28 mouse cellular contexts compared by ENCODE assay signal in genomic region chr2:163539321-163540040, GRCm38 (mm10). TPM values are rescaled to one million over a fixed set of nuclear protein-coding genes. Genes with fewer than 3 reads are reported as not detected.
DNase-seq lines count a peak whose midpoint lies in the region; ATAC-seq and TF ChIP-seq lines count a peak whose summit lies in the region.
"Had no signal": no experiment of that assay in that cellular context is flagged by ENCODE, and none has a peak within 500 bp of the region (broad histone marks: within the 10 kb centered on the region; RNA-seq: fewer than 3 reads in every experiment).

No protein-coding gene starts in this region.

- no peak overlapping the region for H3K4me2 ChIP-seq in heart, embryonic 11.5 days
- H3K4me2 ChIP-seq in liver, embryonic 14.5 days (ENCODE audit: low read depth): peak overlapping the region; percentile 8; the same call in 1 of the 2 replicates
- H3K4me2 ChIP-seq: lung, embryonic 14.5 days; stomach, embryonic 15.5 days had no signal

- H3K4me3 ChIP-seq in heart, embryonic 11.5 days (ENCODE audit: low read depth, low read length): no peak overlapping the region
- H3K4me3 ChIP-seq in liver, embryonic 14.5 days (ENCODE audit: insufficient read depth in 1 of 2, low read depth in 2 of 2, low read length in 2 of 2): no peak overlapping the region
- H3K4me3 ChIP-seq in left cerebral cortex, adult 2 months: no peak overlapping the region
- H3K4me3 ChIP-seq: embryonic facial prominence, embryonic 10.5 days; heart, adult 2 months; stomach, embryonic 15.5 days had no signal

- H3K36me3 ChIP-seq in heart, embryonic 11.5 days (ENCODE audit: control insufficient read depth, insufficient read depth, low read length): no peaks in the 10 kb centered on the region
- no peaks in the 10 kb centered on the region for H3K36me3 ChIP-seq in liver, embryonic 14.5 days (replicated peaks; ENCODE audit: control insufficient read depth, insufficient read depth, low read depth)
- H3K36me3 ChIP-seq: embryonic facial prominence, embryonic 10.5 days; stomach, embryonic 15.5 days had no signal

- H3K9ac ChIP-seq in heart, embryonic 11.5 days (ENCODE audit: low read depth, low read length): no peak overlapping the region
- no peak overlapping the region for H3K9ac ChIP-seq in liver, embryonic 14.5 days (replicated peaks)
- H3K9ac ChIP-seq: lung, embryonic 14.5 days; stomach, embryonic 15.5 days had no signal

- WGBS in heart, embryonic 11.5 days (ENCODE audit: insufficient replicate concordance): 66% methylated on average over 13 of the region's 13 CpGs
- WGBS in liver, embryonic 14.5 days (ENCODE audit: insufficient replicate concordance): 57% methylated on average over 13 of the region's 13 CpGs

- TF ChIP-seq EP300 in liver, embryonic 14.5 days (IDR thresholded peaks at IDR 0.05; ENCODE audit: low read depth): no peak

- H3K27me3 ChIP-seq in heart, embryonic 11.5 days (ENCODE audit: control insufficient read depth, insufficient read depth, low read length): peaks cover 11% of the 10 kb centered on the region
- H3K27me3 ChIP-seq in liver, embryonic 14.5 days (ENCODE audit: control insufficient read depth, insufficient read depth, low read length): no peaks in the 10 kb centered on the region
- H3K27me3 ChIP-seq: stomach, embryonic 15.5 days had no signal

- H3K4me1 ChIP-seq in heart, embryonic 11.5 days (ENCODE audit: control insufficient read depth, insufficient read depth, low read length): no peaks in the 10 kb centered on the region; the same call in 1 of the 2 replicates
- H3K4me1 ChIP-seq in liver, embryonic 14.5 days (replicated peaks; ENCODE audit: control insufficient read depth in 2 of 2, insufficient read depth in 2 of 2, low read length in 1 of 2): peaks cover 0 to 19% of the 10 kb centered on the region in 2 experiments; a peak in 3 of 4 replicates
- H3K4me1 ChIP-seq: stomach, embryonic 15.5 days had no signal

- no peak overlapping the region for H3K27ac ChIP-seq in heart, embryonic 11.5 days (ENCODE audit: low read depth, low read length)
- H3K27ac ChIP-seq in liver, embryonic 14.5 days: peak overlapping the region; percentile 1; the same call in 1 of the 2 replicates
- no peak overlapping the region for H3K27ac ChIP-seq in left cerebral cortex, adult 2 months
- H3K27ac ChIP-seq: embryonic facial prominence, embryonic 10.5 days; heart, adult 2 months had no signal

- intact Hi-C loops in left cerebral cortex, adult 2 months (cut with DNase I): loop anchor here (10.0 kb wide), 2 partner anchors 245 to 285 kb away; partner anchors contain the start of gene Ccn5

- no peak for TF ChIP-seq CTCF in liver, embryonic 14.5 days (IDR thresholded peaks at IDR 0.05; ENCODE audit: low read depth)
- TF ChIP-seq CTCF in left cerebral cortex, adult 2 months (IDR thresholded peaks at IDR 0.05): no peak

- peak; percentile 8 to 19 for DNase-seq in heart, adult 9 months (ENCODE audit: low spot score in 2 of 2)
- DNase-seq in NIH3T3 (ENCODE audit: low read depth): peak; percentile 16
- DNase-seq in kidney, postnatal 14 days: peak; percentile 43
- DNase-seq in liver, embryonic 14.5 days (ENCODE audit: low read depth in 3 of 3, low spot score in 3 of 3): no peak
- DNase-seq in right cerebral cortex, adult 18-20 months: no peak
- no peak for DNase-seq in cerebellum, postnatal 10 days
- no peak for DNase-seq in left cerebral cortex, adult 2 months (ENCODE audit: extremely low spot score in 1 of 2, low spot score in 2 of 2)
- DNase-seq: cerebellum, adult 18-20 months; layer of hippocampus, adult 9-11 months; lung, embryonic 14.5 days; lung, postnatal 4 days; right cerebral cortex, postnatal 25 days; thymus, adult 18-20 months had no signal

- no peaks in the 10 kb centered on the region for H3K9me3 ChIP-seq in heart, embryonic 11.5 days (replicated peaks; ENCODE audit: control insufficient read depth, low read length)
- H3K9me3 ChIP-seq in liver, embryonic 14.5 days (ENCODE audit: control insufficient read depth, low read length): no peaks in the 10 kb centered on the region
- H3K9me3 ChIP-seq: embryonic facial prominence, embryonic 10.5 days; stomach, embryonic 15.5 days had no signal

- no peak for ATAC-seq in heart, embryonic 11.5 days (replicated peaks; ENCODE audit: insufficient number of reproducible peaks, low FRiP score, low TSS enrichment)
- peak; percentile 56 for ATAC-seq in liver, embryonic 14.5 days (ENCODE audit: insufficient read depth)
- ATAC-seq: hindbrain, embryonic 16.5 days had no signal

RNA-seq across cellular contexts. Expression of gene Hnf4a, which starts 32.9 kb away (rescaled TPM):
- 0.04 and 0.56 TPM in 2 replicates for polyA plus RNA-seq in heart, embryonic 11.5 days (2014; fragmentation: Nextera tagmentation; extraction: Ambion mirVana)
- polyA plus RNA-seq in liver, embryonic 14.5 days (2012; rRNA removed): 22.9 and 23.2 TPM in 2 replicates
- 10.6 and 11.6 TPM in 2 replicates for polyA plus RNA-seq in liver, embryonic 14.5 days (2014; fragmentation: Nextera tagmentation; extraction: Ambion mirVana)
- total RNA-seq in left cerebral cortex, adult 2 months (2021): not detected
- total RNA-seq: CH12.LX; heart, adult 2 months; heart, postnatal 25 days; midbrain, postnatal 0 days; neutrophil, adult 5-6 weeks had no signal
- polyA plus RNA-seq: embryonic facial prominence, embryonic 10.5 days; forebrain, embryonic 11.5 days; heart, adult 2 months; hindbrain, embryonic 16.5 days; limb, embryonic 11.5 days; midbrain, postnatal 0 days had no signal

RNA-seq across cellular contexts. Expression of gene R3hdml, which starts 47.4 kb away (rescaled TPM):
- polyA plus RNA-seq in heart, embryonic 11.5 days (2014; fragmentation: Nextera tagmentation; extraction: Ambion mirVana): 0.27 TPM in 1 of 2 replicates, not detected in the other
- not detected in 2 replicates for polyA plus RNA-seq in liver, embryonic 14.5 days (2012; rRNA removed)
- polyA plus RNA-seq in liver, embryonic 14.5 days (2014; fragmentation: Nextera tagmentation; extraction: Ambion mirVana): not detected in 2 replicates
- total RNA-seq in left cerebral cortex, adult 2 months (2021): not detected
- total RNA-seq: CH12.LX; common myeloid progenitor, adult 5-6 weeks; gastrocnemius, adult 18-20 months; heart, adult 2 months; heart, postnatal 25 days; MEL; neutrophil, adult 5-6 weeks had no signal
- polyA plus RNA-seq: embryonic facial prominence, embryonic 10.5 days; forebrain, embryonic 11.5 days; heart, adult 2 months; limb, embryonic 11.5 days; lung, embryonic 14.5 days; urinary bladder, adult 2 months had no signal

Comparison
In these comparisons a context has a peak if more than half of its experiments do, and no peak if none do; other contexts are left out.
1. DNase-seq: peak in heart, adult 9 months (2 of 2), NIH3T3 (single experiment) and kidney, postnatal 14 days (single experiment); none in liver, embryonic 14.5 days (0 of 3), right cerebral cortex, adult 18-20 months (single experiment), cerebellum, postnatal 10 days (0 of 2) and left cerebral cortex, adult 2 months (0 of 2).